Mouse (Mus musculus) small intestine, adult 2 months (tissue): ENCODE data around the gene Kcnd2.

Experiments
- CTCF ChIP-seq: fragments of 200-500 bp; IDR thresholded peaks from 2 replicates; pipeline ENCODE4 v1.5.1; 2012; ENCODE audit warnings: low read depth, mild to moderate bottlenecking, control low read depth, inconsistent platforms, low read length, moderate library complexity, mixed read lengths; ENCODE audit not compliant: insufficient replicate concordance, insufficient read length; ENCODE audit errors: extremely low read depth
- POLR2A ChIP-seq: fragments of 200-500 bp; IDR thresholded peaks from 2 replicates; pipeline ENCODE4 v1.6.1; 2012; ENCODE audit warnings: low read depth, mild to moderate bottlenecking, control low read depth, inconsistent platforms, low read length, moderate library complexity

DNA sequence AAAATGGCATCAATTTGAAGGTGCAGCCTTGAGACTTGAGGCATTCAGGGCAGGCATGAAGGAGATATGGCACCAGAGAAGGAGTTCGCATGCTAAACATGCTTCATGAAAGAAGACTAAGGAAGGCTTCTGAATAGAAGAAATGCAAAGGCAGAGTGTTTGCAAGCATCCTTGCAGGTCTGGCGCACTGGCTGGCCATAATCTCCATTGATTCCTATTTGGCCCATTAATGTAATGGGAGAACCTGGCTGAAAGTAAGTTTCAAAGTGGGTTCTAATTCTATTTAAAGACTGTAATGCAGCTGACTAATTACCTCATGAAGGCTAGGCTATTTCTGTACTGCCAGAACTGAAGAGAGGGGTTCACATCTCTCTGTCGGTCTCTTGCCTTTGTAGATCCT, 94.9 kb downstream of the Kcnd2 start:
- no peak for TF ChIP-seq CTCF
- TF ChIP-seq POLR2A, result no peak
